Mouse (Mus musculus): ENCODE measurements around the gene Slc47a1. TPM values are rescaled to one million over a fixed set of nuclear protein-coding genes. Genes with fewer than 3 reads are reported as not detected.
"Not testable (repeated sequence)": the region's sequence is repeated elsewhere in the genome, so short reads cannot be mapped to it uniquely, and the experiment has no call there.

The Slc47a1 gene
- 10 to 100 TPM; 29.3 to 30.4 TPM for total RNA-seq (2021)

GRCm38 (mm10) chr11:61377881-61378613 is at the start of gene Slc47a1:
Gene Slc47a1, minus strand, starts transcription at chr11:61378345.
- no peak for DNase-seq (ENCODE audit: low spot score)
- intact Hi-C loops (cut with DNase I): no loop called here

GRCm38 (mm10) chr11:61419253-61419652 is 41.1 kb upstream of the Slc47a1 start:
- DNase-seq (ENCODE audit: low spot score): no peak
- intact Hi-C loops (cut with DNase I): loop anchor here (5.0 kb wide), 2 partner anchors 198 to 293 kb away; no protein-coding TSS in a partner anchor

- intact Hi-C loops (cut with DNase I): loop anchor here (5.0 kb wide), 2 partner anchors 199 to 294 kb away; no protein-coding TSS in a partner anchor
- DNase-seq (ENCODE audit: low spot score): peak; percentile 60
Observed at GRCm38 (mm10) chr11:61417945-61418551, 39.9 kb upstream of the Slc47a1 start.

- DNase-seq (ENCODE audit: low spot score): not testable (repeated sequence)
- intact Hi-C loops (cut with DNase I): loop anchor here (5.0 kb wide), 2 partner anchors 201 to 296 kb away; no protein-coding TSS in a partner anchor
Observed at GRCm38 (mm10) chr11:61416540-61416939, 38.4 kb upstream of the Slc47a1 start.

GRCm38 (mm10) chr11:61415444-61415843 is 37.3 kb upstream of the Slc47a1 start:
- intact Hi-C loops (cut with DNase I): loop anchor here (5.0 kb wide), 2 partner anchors 202 to 297 kb away; no protein-coding TSS in a partner anchor
- DNase-seq (ENCODE audit: low spot score): no peak

GRCm38 (mm10) chr11:61414560-61414959 is 36.4 kb upstream of the Slc47a1 start:
- intact Hi-C loops (cut with DNase I): loop anchor here (5.0 kb wide), 1 partner anchor 312 kb away; no protein-coding TSS in a partner anchor

DNA sequence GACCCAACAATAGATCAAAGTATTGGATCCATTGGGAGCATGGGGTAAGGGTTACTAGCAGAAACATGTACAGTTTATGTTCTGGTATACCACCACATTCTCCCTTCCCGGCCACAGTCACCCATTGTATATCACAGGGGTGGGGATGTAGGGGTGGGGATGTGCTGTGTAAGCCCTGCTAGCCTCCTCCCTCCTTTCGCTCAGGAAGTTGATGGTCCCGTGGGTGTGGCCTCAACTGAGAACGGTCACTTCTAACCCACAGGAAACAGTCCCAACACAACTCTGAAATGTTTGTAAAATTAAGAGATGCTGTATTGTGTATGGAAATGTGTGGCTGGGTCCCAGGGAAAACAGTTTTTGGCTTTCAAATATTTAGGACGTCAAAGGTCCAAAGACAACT is 35.3 kb upstream of the Slc47a1 start:
- no peak for DNase-seq (ENCODE audit: low spot score)
- intact Hi-C loops (cut with DNase I): loop anchor here (5.0 kb wide), 1 partner anchor 311 kb away; no protein-coding TSS in a partner anchor

More at GRCm38 (mm10) chr11:61414560-61414959, 36.4 kb upstream of the Slc47a1 start:
- no peak for DNase-seq (ENCODE audit: low spot score)

DNA sequence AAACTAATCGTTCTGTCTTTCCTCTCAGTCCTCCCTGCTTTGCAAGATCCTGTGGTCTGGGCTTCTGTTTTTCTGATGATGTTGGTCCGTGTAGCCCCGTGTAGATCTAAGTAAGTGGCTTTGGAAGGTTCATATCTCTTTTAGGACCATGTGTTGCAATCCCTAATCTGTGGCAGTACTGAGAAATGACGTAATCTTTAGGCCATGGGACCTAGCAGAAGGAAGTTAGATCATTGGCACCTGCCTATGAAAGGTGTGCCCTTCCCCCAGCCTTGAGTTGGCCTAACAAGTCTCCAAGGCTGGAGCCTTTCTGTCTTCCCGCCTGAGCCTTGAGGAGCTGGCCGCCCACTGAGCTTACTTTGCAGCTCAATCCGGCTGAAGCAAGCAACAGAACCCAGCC is 33.7 kb upstream of the Slc47a1 start:
- intact Hi-C loops (cut with DNase I): loop anchor here (2.0 to 5.0 kb wide), 2 partner anchors 93 to 310 kb away; partner anchors contain the start of gene B9d1

GRCm38 (mm10) chr11:61411221-61411620 is 33.1 kb upstream of the Slc47a1 start:
- no peak for DNase-seq (ENCODE audit: low spot score)
- intact Hi-C loops (cut with DNase I): loop anchor here (2.0 to 5.0 kb wide), 2 partner anchors 94 to 309 kb away; partner anchors contain the start of gene B9d1

More for the DNA sequence above, 33.7 kb upstream of the Slc47a1 start:
- no peak for DNase-seq (ENCODE audit: low spot score)

- DNase-seq (ENCODE audit: low spot score): peak; percentile 50
- intact Hi-C loops (cut with DNase I): loop anchor here (1.0 to 5.0 kb wide), 3 partner anchors 95 to 308 kb away; partner anchors contain the start of gene B9d1
Observed at GRCm38 (mm10) chr11:61410129-61410528, 32.0 kb upstream of the Slc47a1 start.

DNA sequence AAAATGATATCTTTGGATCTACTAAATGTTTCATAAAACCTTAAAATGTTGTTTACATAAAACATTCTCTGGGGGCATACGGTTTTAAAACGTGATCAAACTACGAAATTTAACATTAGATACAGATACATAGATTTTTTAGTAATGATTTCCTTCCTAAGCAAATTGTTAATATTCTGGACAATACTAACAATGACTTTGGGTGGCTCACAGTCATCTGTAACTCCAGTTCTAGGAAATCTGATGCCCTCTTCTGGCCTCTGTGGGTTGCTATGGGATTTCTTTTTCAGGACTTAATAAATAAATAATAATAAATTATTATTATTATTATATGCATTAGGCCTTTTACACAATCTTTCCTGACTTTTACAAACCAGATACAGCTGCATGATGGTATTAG is 30.9 kb upstream of the Slc47a1 start:
- DNase-seq (ENCODE audit: low spot score): no peak
- intact Hi-C loops (cut with DNase I): loop anchor here (5.0 kb wide), 1 partner anchor 172 kb away; no protein-coding TSS in a partner anchor

- intact Hi-C loops (cut with DNase I): loop anchor here (5.0 kb wide), 1 partner anchor 171 kb away; no protein-coding TSS in a partner anchor
- DNase-seq (ENCODE audit: low spot score): peak; percentile 76
Observed at GRCm38 (mm10) chr11:61408184-61409027, 30.3 kb upstream of the Slc47a1 start.

DNA sequence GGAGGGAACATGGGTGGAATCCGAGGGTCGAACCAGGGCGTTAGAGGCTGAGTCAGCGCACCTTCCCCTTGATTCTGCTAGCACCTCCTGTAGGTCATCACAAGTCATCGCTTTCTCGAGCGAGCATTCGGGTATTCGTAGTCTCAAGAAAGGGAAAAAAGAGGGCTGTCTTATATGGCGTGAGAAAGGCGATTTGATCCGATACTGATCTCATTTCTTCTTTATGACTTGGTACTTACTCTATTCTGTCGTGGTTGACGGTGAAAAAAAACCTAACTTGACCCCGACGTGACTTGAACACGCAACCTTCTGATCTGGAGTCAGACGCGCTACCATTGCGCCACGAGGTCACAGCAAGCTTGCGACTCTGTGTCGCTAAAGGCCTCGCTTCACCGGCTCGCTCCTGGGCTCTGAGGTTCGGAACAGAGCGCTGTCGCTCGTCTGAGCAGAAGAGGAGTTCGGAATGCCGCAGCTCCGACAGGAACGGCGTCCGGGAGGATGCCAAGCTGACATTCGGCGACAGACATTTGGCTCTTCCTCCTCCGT is 29.6 kb upstream of the Slc47a1 start:
- intact Hi-C loops (cut with DNase I): loop anchor here (2.0 to 5.0 kb wide), 2 partner anchors 59 to 170 kb away; no protein-coding TSS in a partner anchor

DNA sequence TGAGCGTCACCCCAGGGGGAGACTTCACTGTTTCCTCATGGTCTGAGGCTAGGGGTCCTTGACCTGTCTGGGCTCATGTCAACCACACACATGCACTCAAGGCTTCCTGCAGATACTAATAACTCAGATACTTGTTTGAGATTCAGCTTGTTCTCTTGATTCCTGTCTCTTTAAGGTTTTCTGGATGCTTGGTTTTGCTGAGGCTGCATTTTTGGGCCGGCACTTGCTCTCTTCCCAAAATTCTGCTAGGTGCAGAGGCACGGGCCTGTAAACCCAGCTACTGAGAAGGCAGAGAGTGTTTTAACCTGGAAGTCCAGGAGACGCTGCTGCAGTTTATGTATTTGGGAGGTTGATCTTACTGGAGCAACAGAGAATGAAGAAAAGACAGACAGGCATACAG is 23.6 kb upstream of the Slc47a1 start:
- no peak for DNase-seq (ENCODE audit: low spot score)
- intact Hi-C loops (cut with DNase I): no loop called here

More for the DNA sequence above, 29.6 kb upstream of the Slc47a1 start:
- DNase-seq (ENCODE audit: low spot score): peak; percentile 86

GRCm38 (mm10) chr11:61400681-61401346 is 22.7 kb upstream of the Slc47a1 start:
- intact Hi-C loops (cut with DNase I): no loop called here

GRCm38 (mm10) chr11:61397423-61398043 is 19.4 kb upstream of the Slc47a1 start:
- DNase-seq (ENCODE audit: low spot score); intact Hi-C loops (cut with DNase I): not testable (repeated sequence)

More at GRCm38 (mm10) chr11:61400681-61401346, 22.7 kb upstream of the Slc47a1 start:
- peak; percentile 28 for DNase-seq (ENCODE audit: low spot score)

- intact Hi-C loops (cut with DNase I): loop anchor here (1.0 to 2.0 kb wide), 3 partner anchors 40 to 196 kb away; no protein-coding TSS in a partner anchor
- no peak for DNase-seq (ENCODE audit: low spot score)
Observed at GRCm38 (mm10) chr11:61388936-61389335, 10.8 kb upstream of the Slc47a1 start.

- intact Hi-C loops (cut with DNase I): loop anchor here (1.0 to 2.0 kb wide), 3 partner anchors 39 to 195 kb away; no protein-coding TSS in a partner anchor
- DNase-seq (ENCODE audit: low spot score): no peak
Observed at GRCm38 (mm10) chr11:61388012-61388411, 9.9 kb upstream of the Slc47a1 start.
